In genomic region chr9:97491626-97492025, GRCm38 (mm10) we compare ENCODE assay signal across 27 mouse cellular contexts.
"Had no signal": no experiment of that assay in that cellular context is flagged by ENCODE, and none has a peak within 500 bp of the region (broad histone marks: within the 10 kb centered on the region; RNA-seq: fewer than 3 reads in every experiment).

No protein-coding gene starts in this region.

- DNase-seq: gastrocnemius, postnatal 14 days; gastrocnemius, postnatal 36 days; heart, adult 11 months; heart, adult 2 months; heart, postnatal 14 days; heart, postnatal 36 days; kidney, adult 11 months; kidney, adult 2 months; kidney, adult 9 months; kidney, postnatal 14 days; kidney, postnatal 36 days; layer of hippocampus, adult 9-11 months; layer of hippocampus, postnatal 36 days; left cerebral cortex, postnatal 4 days; liver, embryonic 13.5 days had no signal

- H3K36me3 ChIP-seq: heart, embryonic 13.5 days; heart, embryonic 15.5 days; hindbrain, embryonic 13.5 days; hindbrain, embryonic 15.5 days; kidney, embryonic 15.5 days; limb, embryonic 13.5 days; limb, embryonic 15.5 days; liver, embryonic 13.5 days had no signal

- H3K4me1 ChIP-seq: heart, embryonic 13.5 days; heart, embryonic 15.5 days; hindbrain, embryonic 13.5 days; kidney, embryonic 15.5 days; liver, embryonic 13.5 days had no signal

- H3K4me2 ChIP-seq: heart, embryonic 11.5 days; heart, embryonic 13.5 days; heart, embryonic 15.5 days; hindbrain, embryonic 13.5 days; hindbrain, embryonic 15.5 days; kidney, embryonic 15.5 days; limb, embryonic 13.5 days; limb, embryonic 15.5 days; liver, embryonic 13.5 days had no signal

- ATAC-seq: hindbrain, postnatal 0 days; intestine, embryonic 16.5 days had no signal

- H3K27me3 ChIP-seq: heart, embryonic 13.5 days; heart, embryonic 15.5 days; hindbrain, embryonic 13.5 days; hindbrain, embryonic 15.5 days; kidney, embryonic 15.5 days; limb, embryonic 13.5 days; limb, embryonic 15.5 days; liver, embryonic 13.5 days had no signal

- H3K4me3 ChIP-seq: heart, adult 2 months; heart, embryonic 13.5 days; heart, embryonic 15.5 days; hindbrain, embryonic 13.5 days; hindbrain, embryonic 15.5 days; kidney, embryonic 15.5 days; left cerebral cortex, adult 2 months; limb, embryonic 13.5 days; limb, embryonic 15.5 days; liver, embryonic 13.5 days had no signal

- H3K9ac ChIP-seq: heart, embryonic 13.5 days; heart, embryonic 15.5 days; hindbrain, embryonic 13.5 days; hindbrain, embryonic 15.5 days; kidney, embryonic 15.5 days; limb, embryonic 13.5 days; limb, embryonic 15.5 days; liver, embryonic 13.5 days had no signal

- H3K9me3 ChIP-seq: heart, embryonic 13.5 days; heart, embryonic 15.5 days; hindbrain, embryonic 13.5 days; hindbrain, embryonic 15.5 days; kidney, embryonic 15.5 days; limb, embryonic 13.5 days; limb, embryonic 15.5 days; liver, embryonic 13.5 days had no signal

- H3K27ac ChIP-seq: heart, adult 2 months; heart, embryonic 13.5 days; heart, embryonic 15.5 days; hindbrain, embryonic 13.5 days; hindbrain, embryonic 15.5 days; hindbrain, postnatal 0 days; kidney, embryonic 15.5 days; kidney, postnatal 0 days; left cerebral cortex, adult 2 months; limb, embryonic 13.5 days; limb, embryonic 15.5 days; liver, embryonic 13.5 days had no signal
